Mouse (Mus musculus): ENCODE measurements around the gene Sh3bgrl.
A peak's percentile ranks its signal among the peaks of the same experiment; 100 is the strongest.
"Not testable (repeated sequence)": the region's sequence is repeated elsewhere in the genome, so short reads cannot be mapped to it uniquely, and the experiment has no call there.

Gene Sh3bgrl

DNA sequence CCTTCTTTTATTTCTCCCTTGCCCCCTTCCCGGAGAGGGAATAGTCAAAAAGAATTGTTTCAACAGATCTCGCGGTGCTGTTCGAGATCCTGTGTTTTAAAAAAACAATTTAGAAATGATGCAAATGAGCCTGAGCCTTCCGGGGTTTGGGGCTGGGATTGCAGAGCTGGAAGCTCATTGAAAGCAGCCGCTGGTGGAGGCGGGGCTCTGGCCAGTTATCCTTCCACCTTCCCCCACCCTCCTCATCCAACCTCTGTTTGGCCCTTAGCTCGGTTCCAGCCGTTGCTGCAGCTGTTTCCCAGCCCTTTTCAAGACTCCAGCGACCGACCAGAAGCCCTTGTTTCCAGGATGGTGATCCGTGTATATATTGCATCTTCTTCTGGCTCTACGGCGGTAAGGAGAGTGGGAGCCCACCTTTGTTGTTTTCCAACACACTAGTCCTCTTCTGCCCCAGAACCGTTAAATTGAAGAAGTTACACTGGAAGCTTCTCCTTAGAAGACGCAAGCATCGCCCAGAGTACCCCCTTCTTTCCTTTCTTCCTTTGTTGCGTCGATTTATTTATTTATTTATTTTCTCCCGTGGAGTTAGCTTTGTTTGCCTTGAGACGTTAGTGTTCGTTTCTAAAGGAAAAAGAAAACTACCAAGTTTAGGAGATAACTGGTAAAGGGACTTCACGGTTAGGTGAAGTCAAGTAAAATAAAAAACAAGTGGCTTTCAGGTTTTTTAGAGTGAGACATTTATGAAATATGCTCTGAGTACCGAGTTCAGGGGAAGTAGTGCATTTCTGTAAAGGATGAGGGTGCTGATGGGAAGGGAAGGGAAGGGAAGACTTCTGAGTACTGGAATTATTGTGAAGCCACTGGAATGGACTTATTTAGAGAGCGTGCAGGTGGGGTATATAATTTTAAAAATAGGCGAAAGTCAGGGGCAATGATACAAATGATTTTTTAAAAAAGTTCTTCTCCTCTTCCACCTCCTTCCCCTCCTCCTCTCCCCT lies at the start of gene Sh3bgrl:
TSS of gene Sh3bgrl (plus strand) at position 121 of the 998 bp plus-strand sequence.
- peak; percentile 89 for DNase-seq (ENCODE audit: low read depth)

DNA sequence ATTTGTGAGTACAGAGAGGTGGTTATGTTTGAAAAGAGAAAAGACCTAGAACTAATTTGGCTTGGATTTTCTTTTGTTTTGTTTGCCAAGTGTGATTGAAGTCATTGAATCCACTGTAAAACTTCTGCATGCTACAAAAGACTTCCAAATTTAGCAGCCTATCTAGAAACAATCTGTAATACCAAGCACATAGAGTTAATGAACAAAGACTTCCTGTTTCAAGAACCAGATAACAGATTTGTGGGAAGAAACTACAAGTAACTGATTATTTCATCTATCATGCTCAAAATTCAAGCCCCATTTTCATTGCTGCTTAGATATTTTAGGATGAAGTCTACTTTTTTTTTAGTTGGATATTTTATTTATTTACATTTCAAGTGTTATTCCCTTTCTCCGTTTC lies 47.4 kb upstream of the Sh3bgrl start:
- no peak for DNase-seq (ENCODE audit: low read depth)

DNA sequence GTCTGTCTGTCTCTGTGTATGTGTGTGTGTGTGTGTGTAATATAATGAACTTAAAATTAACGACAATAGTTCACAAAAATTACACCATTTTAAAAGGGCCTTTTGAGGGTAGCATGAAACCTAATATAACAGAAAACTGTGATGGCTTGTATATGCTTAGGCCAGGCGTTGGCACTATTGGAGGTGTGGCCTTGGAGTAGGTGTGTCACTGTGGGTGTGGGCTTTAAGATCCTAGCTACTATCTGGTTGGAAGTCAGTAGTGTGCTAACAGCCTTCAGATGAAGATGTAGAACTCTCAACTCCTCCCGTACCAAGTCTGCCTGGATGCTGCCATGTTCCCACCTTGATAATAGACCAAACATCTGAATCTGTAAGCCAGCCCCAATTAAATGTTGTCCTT lies 23.4 kb upstream of the Sh3bgrl start:
- no peak for DNase-seq (ENCODE audit: low read depth)

DNA sequence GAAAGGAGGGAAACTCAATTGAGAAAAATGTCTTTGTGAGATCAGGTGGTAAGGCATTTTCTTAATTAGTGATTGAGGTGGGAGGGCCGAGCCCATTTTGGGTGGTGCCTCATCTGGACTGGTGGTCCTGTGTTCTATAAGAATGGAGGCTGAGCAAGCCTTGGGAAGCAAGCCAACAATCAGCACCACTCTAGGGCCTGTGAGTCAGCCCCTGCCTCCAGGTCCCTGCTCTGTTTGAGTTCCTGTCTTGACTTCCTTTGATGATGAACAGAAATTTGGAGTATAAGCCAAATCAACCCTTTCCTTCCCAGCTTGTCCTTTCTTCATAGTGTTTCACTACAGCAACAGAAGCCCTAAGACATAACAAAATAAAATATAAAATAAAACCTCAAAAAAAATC lies 19.4 kb upstream of the Sh3bgrl start:
- no peak for DNase-seq (ENCODE audit: low read depth)

DNA sequence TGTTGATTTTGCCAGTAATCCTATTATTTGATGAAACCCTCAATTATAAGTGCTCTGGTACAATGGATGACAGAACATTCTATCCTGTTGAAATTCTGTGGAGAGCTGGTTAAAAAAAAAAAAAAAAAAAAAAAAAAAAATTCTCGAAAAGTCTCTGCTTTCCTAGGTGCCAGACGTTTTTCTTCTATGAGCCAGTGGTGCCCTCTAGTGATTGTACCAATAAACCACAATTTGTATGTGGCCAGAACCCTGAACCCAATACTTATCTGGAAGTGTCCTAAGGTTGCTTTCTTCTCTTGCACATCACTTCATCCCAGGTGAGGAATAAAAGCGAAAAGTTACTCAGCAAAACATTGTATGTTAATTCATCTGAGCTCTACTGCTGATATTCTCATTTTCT lies 18.8 kb upstream of the Sh3bgrl start:
- DNase-seq (ENCODE audit: low read depth) = peak; percentile 62

DNA sequence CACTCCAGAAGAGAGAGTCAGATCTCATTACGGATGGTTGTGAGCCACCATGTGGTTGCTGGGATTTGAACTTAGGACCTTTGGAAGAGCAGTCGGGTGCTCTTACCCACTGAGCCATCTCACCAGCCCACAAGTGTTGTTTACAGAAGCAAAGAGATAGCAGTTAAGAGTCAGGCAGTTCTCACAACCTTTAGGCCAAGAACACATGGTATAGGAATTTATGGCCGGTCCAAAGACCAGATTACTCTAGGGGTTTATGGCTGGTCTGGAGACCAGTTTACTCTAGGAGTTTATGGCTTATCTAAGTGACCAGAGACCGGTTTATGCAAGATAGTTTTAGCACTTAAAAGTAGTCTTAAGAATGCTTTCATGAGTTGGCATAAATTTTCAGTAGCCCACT lies 15.8 kb upstream of the Sh3bgrl start:
- DNase-seq (ENCODE audit: low read depth) = not testable (repeated sequence)

DNA sequence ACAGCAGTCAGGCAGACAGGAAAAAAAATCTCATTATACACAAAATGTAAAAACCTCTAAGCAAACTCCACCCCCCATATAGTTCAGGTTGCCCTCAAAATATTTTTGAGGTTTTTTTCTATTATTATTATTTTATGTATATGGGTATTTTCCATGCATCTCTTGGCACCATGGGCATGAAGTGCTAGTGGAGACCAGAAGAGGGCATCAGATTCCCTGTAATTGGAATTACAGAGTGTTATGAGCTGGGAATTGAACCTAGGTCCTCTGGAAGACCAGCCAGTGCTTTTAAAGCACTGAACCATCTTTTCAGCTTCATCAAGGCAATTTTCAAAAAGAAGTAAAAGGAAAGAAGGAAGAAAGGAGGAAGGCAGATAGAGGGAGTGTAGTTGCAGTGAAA lies 8.1 kb upstream of the Sh3bgrl start:
- no peak for DNase-seq (ENCODE audit: low read depth)

DNA sequence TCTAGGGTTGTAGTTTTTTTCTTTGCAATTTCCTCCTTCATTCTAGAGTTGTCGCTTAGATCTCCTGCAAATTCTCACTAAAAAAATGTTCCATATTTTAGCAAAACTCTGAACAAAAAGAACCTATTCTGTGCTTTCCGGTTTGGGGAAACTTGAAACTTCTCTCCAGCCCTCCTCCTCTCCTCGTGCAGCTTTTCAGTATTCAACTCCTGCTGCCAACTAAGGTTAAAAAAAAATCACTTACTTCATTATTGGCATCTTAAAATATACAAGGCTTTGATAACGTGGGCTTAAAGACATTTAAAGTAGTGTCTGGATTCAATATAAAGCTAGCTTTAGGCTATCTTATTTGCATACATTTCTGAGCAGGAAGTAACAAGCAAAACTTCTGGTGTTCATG lies 365 bp upstream of the Sh3bgrl start:
- DNase-seq (ENCODE audit: low read depth) = peak; percentile 28

DNA sequence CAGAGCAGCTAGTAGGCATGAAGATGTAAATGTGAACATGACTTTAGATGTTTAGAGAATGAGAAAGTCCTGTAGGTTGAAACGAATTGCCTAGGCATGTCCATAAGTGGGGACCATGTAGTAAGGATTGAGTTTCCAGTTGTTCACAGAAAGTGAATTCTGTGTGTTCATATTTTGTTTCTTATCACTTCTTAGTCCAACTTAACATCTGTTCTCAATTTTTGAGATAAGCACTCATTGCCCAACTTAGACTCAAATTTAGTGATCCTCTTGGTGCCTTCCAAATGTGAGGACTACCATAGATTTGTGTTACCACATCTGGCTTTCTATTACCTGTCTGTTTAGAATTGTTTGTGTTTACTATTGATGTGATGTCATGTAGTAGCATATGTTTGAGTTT lies 3.3 kb downstream of the Sh3bgrl start:
- no peak for DNase-seq (ENCODE audit: low read depth)

DNA sequence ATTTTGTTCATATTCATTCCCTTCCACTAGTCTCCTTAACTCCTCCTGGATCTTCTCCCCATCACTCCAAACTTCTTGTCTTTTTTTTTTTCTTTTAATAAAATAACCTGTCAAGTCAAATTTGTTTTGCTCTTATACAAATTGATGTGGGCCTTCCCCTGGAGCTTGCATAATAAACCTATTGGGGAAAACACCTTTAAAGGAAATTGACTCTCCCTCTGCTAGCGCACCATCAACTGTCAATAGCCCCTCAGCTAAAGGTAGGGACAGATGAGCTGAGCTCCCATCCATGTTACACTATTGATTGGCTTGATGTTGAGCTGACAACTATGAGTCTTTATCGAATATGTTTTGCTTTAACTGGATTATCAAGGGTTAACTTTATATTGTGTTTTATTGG lies 5.3 kb downstream of the Sh3bgrl start:
- no peak for DNase-seq (ENCODE audit: low read depth)

DNA sequence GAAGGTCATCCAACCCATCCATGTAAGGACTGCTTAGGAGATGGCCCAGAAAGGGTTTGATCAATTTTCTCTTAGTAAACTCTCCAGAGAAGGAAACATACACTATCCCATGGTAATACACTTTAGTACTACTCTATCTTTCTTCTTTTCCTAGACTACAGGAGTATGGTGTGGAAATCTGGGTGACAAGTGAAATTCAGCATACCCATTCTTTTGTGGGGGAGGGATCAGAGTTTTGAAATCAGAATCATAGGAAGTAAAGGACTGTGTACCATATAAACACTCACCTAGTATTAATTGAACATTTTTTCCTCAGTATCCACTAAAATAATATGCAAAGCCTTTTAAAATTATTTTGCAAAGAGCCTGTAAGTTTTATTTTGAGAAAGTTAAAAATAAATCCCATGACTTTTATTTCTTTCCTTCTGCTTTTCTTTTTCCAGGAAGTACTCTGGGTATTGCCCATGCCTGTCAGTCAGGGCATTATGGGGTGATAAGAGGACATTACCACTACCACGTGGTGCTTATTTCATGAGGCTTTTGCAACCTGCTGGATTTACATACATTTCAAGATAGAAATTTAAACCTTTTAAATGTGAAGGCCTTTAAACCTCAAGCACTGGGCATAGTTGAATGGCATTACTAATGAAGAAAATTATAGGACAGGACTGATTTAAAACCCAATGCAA lies 13.1 kb downstream of the Sh3bgrl start:
- DNase-seq (ENCODE audit: low read depth) = no peak

DNA sequence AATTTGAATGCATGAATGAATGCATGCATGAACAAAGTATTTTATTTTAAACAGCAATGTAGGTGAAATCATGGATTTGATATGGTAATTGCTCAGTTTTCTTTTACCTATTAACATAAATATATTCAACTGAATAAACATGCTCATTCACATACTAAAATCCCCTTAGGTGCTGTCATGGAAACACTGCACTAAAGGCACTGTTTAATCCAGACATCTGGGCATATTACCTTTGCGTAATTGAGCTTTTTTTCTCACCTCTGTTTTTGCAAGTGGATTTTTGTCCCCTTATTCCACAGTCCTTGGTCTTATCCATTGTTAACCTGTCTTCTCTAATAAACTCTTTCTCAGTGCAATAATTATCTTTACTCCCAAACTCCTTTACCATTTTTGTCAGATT lies 17.7 kb downstream of the Sh3bgrl start:
- no peak for DNase-seq (ENCODE audit: low read depth)

DNA sequence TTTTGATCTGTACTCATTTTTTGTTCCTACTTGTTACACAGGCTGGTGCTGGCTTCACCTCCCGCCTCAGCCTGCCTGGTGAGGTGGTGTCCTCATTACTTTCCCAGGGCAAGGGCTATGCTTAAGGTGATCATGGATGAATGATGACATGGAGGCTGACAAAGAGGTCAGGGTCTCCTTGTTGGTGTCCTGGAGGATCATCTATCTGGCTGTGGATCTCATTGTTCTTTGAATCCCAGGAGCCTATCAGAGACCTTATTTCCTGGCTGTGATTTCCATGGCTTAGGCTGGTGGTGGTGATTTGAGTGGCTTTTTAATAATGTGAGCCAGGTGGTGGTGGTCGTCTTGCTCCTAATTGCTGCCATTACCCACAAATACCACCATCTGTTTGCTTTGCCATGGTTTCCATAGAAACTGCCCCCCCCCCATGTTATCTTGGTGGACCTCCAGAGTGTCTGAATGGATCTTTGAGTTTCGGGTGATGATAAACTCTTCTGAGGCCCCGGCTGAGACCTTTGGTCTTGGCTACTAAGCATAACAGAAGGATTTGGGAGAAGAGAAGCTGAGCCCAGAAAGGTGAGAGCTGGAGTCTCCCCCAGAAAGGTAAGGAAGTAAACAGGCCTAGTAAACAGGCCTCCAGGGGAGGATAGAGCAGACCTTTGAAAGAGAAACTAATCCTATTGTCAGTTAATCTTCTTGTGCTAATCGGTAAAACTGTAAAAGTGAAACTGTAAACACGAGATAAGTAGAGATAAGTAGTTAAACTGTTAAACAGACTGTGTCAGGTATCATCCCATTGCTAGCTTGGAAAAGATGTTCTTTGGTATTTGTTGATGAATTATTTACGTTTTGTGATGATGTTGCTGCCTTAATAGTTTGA lies 18.5 kb downstream of the Sh3bgrl start:
- no peak for DNase-seq (ENCODE audit: low read depth)

DNA sequence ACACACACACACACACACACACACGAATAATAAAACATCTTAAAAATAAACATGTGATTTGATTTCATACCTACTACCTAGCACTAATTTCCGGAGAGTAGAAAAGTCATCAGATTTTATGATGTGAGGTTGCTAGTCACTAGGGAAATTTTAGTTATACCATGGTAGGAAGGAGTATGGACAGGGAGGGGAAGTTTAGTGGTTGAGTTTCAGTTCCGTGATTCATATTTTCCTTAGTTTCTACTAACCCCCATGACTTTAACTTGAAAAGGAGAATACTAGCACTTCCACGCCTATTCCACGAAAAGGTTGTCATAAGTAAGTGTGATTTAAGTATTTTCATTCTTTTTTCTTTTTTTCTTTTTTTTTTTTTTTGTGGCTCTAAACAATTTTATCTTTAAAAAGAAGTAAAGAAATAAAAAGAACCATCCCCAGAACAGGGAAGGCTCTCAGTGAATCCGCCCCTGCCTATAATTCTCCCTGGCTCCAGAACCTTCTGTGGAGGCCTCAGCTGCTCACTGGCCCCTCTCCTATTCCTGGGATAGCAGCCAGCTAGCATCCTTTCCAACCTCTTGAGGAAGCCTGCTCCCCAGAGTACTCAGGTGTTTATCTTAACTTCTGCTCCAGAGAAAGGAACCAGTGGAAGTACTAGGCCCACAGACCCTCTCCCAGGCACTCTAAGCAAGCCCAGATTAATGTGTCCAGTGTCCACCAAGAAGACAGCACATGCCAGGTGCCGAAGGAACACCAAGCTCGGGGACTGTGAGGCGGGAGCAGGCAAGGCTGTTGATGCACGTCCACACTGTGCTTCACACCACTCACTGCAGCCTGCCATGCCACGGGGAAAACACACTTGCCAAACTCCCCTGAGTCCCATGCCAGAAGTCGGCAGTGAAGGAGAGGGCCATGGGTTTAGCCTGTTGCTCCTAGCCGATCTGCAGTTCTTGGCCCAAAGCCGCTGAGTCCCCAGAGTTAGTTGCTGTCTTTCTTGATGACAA lies 25.0 kb downstream of the Sh3bgrl start:
- DNase-seq (ENCODE audit: low read depth) = no peak

DNA sequence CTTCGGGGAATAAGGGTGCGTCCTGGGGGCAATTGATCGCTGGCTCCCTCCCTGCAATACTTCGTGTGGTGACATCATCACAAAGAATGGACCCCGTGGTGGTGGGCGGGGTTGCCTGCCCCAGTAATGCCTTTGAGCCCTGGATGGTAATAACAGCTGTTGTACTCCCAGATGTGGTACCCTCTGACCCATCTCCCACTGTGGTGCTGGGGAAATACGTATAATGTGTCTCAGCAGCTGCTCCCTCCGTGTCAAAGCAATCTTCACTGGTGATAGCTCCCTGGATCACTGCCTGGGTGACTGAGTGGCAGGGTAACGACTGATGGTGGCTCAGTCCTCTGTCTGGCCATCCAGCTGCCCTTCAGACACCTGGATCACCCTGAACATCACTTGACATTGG lies 26.0 kb downstream of the Sh3bgrl start:
- no peak for DNase-seq (ENCODE audit: low read depth)

DNA sequence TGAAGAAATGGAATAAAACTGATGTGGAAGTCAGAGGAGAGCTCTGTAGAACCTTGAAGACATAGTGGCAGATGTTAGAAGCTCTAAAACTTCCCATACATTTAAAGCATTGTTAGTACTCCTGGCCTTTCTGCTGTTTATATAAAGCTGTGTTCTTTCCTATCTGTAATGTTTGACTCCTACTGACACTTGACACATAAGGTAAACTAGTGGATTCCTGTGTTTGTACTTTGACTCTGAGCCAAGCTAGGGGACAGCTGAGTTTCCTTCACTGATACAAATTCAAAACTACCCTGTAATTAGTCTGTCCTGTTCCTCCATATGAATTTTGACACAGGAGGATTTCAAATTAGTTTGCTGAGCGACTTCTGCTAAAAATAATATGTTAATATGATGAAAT lies 27.5 kb downstream of the Sh3bgrl start:
- no peak for DNase-seq (ENCODE audit: low read depth)

DNA sequence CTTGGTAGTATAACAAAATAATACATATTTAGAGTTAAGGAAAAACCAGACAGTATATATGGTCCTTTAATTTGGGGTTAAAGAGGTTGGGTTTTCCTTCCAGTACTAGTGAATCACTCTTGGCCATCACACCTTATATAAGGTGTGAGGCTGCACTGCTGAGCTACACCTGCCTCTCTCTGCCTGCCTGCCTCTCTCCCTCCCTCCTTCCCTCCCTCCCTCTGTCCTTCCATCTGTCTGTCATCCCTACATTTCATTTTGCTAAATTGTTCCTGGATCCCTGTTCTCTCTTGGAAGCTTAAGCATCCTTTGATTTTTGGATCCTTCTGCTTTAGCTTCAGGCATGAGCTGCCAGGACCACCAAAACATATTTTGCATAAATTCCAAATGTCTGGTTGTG lies 28.6 kb downstream of the Sh3bgrl start:
- no peak for DNase-seq (ENCODE audit: low read depth)

DNA sequence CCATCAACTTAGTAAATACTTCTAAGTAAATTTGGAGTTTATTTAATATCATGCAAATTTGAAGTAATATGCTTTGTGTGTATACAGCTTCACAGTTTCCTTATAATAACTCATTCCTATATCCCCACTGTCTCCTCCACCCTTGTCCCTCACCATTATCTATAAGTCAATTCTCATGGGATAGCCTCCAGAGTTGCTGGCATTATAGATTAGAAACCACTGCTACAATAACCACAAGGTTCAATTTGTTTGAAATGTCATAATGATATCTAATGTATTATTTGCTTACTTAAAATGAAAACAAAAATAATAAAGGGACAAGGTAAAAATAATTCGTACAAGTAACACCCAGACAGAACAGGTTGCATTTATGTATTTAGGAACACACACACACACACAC lies 31.7 kb downstream of the Sh3bgrl start:
- no peak for DNase-seq (ENCODE audit: low read depth)

DNA sequence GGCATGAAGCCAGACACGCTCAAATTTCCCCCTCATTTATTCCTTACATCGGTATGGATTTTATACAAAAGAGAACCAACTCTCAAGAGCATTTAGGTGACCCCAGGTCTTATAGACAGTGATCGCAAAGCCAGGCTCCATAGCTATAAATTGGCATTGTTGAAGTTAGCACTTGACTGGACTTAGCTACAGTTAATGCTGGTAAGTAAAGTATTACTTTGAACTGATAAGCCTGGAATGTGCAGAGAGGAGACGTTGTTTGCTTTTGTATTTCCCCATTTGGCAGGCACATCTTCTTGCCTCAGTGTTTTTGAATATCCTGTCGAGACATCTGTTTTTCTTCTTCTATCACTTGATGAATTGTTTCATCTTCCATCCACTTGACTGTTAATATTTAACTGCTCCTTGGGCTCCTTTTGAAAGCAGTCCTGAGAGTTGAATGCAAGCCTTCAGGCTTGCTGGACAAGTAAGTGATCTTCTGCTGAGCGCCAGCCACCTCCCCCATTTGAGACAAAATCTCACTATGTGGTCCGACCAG lies 32.5 kb downstream of the Sh3bgrl start:
- DNase-seq (ENCODE audit: low read depth) = no peak

DNA sequence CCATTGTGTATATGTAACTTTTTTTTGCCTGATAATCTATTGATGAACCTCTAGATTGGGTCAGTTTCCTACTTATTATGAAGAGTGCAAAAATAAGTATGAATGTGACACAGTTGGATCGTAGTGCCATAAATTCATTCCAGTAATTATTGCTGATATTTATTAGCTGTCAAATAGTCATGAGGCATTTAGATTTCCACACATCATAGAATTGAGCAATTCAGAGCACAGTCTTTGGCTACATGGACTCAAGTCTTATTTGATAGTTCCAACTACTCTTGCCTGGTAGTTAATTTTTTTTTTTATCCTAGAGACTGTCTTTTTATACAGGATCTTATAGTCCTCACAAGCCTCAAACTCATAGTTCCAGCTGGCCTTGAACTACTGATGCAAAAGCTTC lies 34.9 kb downstream of the Sh3bgrl start:
- peak; percentile 9 for DNase-seq (ENCODE audit: low read depth)

DNA sequence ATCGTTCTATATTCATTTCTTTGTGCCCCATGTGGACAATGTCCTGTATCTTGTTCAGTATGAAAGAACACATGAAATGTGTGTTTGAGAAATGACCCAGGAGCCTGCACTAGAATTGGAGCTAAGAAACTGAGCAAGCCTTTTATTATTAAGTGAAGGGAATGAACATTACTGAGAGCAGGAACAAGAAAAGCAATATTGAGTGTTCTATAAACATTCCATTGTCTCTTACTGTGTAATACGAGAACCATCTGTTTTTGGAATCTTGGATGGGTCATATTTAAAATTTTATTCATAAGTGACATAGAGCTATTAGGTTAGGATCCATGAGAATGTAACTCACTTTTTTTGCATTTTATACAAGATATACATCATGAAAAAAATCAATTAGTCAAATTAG lies 36.7 kb downstream of the Sh3bgrl start:
- no peak for DNase-seq (ENCODE audit: low read depth)

All from NIH3T3 (cell line).